Mouse (Mus musculus) G1E (cell line): ENCODE results near the gene Agfg2.

ENCODE experiments used
- CTCF ChIP-seq: IDR thresholded peaks from 2 replicates; pipeline ENCODE4 v1.5.1; 2012; ENCODE audit warnings: low read depth, low read length, inconsistent platforms, mixed read lengths
- GATA1 ChIP-seq: IDR thresholded peaks from 2 replicates; pipeline ENCODE4 v1.6.1; 2012; ENCODE audit warnings: borderline replicate concordance, low read length, inconsistent platforms, mixed read lengths
- POLR2AphosphoS5 ChIP-seq: IDR thresholded peaks from 2 replicates; pipeline ENCODE4 v1.6.1; 2012; ENCODE audit warnings: low read depth, low read length, inconsistent platforms; ENCODE audit not compliant: insufficient replicate concordance
- TAL1 ChIP-seq: conservative IDR thresholded peaks from 2 replicates; pipeline ENCODE4 v1.6.1; 2012; ENCODE audit warnings: low read depth, low read length, inconsistent platforms, mixed read lengths

GRCm38 (mm10) chr5:137627991-137628390, 56.5 kb downstream of the Agfg2 start:
- TF ChIP-seq CTCF (no peak), GATA1 (no peak), POLR2AphosphoS5 (no peak), TAL1 (no peak)
